Mouse (Mus musculus) lung, postnatal 0 days (tissue): ENCODE measurements around the gene Mast4.

Experiments
- CTCF ChIP-seq: IDR thresholded peaks from 2 replicates; pipeline ENCODE4 v1.5.1; 2016; ENCODE audit warnings: antibody characterized with exemption, mild to moderate bottlenecking
- EP300 ChIP-seq: IDR thresholded peaks from 2 replicates; pipeline ENCODE4 v1.6.1; 2016; ENCODE audit warnings: antibody characterized with exemption, mild to moderate bottlenecking, control low read depth

DNA sequence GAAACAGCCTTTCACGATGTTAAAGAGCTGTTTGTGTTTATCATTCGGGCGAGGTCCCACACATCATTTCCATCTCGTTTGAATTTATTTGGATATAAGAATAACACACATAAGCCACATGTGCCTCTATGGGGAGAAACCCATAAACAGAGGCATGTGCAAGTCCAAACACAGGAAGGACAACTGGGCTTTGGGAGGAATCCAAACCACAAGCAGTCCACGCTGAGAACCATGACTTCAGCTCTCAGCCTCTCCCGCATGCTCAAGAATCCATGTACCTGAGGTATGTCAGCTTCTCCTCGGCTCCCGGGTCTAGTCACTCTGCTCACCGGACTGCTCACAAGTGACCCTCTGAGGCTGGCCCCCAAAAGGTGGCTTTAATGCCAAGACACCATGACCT is 30.5 kb downstream of the Mast4 start:
- TF ChIP-seq CTCF (no peak), EP300 (no peak)
